Mouse (Mus musculus) splenic B cell, adult 2 months (primary cell): ENCODE results near the gene Rgl1.
A peak's percentile ranks its signal among the peaks of the same experiment; 100 is the strongest.

Experiments used
- DNase-seq: peaks from one replicate; pipeline ENCODE4 v3.0.0-alpha.2; 2011; ENCODE audit warnings: low read depth, low spot score
- H3K27me3 ChIP-seq: 2 replicates; pipeline ENCODE4 v1.6.1; 2012; ENCODE audit warnings: mild to moderate bottlenecking, low read length, moderate library complexity, mixed read lengths; ENCODE audit not compliant: control insufficient read depth, poor library complexity, insufficient read depth, severe bottlenecking
- H3K36me3 ChIP-seq: 2 replicates; pipeline ENCODE4 v1.6.1; 2012; ENCODE audit warnings: mild to moderate bottlenecking, low read length, moderate library complexity, mixed read lengths; ENCODE audit not compliant: control insufficient read depth, poor library complexity, insufficient read depth, severe bottlenecking

The Rgl1 gene

GRCm38 (mm10) chr1:152713924-152714323 is 52.2 kb downstream of the Rgl1 start:
- Histone ChIP-seq H3K36me3 (no peaks in the 10 kb centered on the region), H3K27me3 (no peaks in the 10 kb centered on the region)
- no peak for DNase-seq

- DNase-seq, result no peak
- Histone ChIP-seq H3K36me3 (no peaks in the 10 kb centered on the region), H3K27me3 (no peaks in the 10 kb centered on the region)
Observed at GRCm38 (mm10) chr1:152711037-152711436, 55.1 kb downstream of the Rgl1 start.

GRCm38 (mm10) chr1:152707560-152707959 is 58.6 kb downstream of the Rgl1 start:
- Histone ChIP-seq H3K27me3 (no peaks in the 10 kb centered on the region), H3K36me3 (no peaks in the 10 kb centered on the region)
- DNase-seq, result no peak

GRCm38 (mm10) chr1:152703941-152704340 is 62.2 kb downstream of the Rgl1 start:
- no peak for DNase-seq
- H3K36me3 ChIP-seq, result no peaks in the 10 kb centered on the region
- no peaks in the 10 kb centered on the region for H3K27me3 ChIP-seq

- H3K27me3 ChIP-seq, result no peaks in the 10 kb centered on the region
- no peak for DNase-seq
- H3K36me3 ChIP-seq, result no peaks in the 10 kb centered on the region
Observed at GRCm38 (mm10) chr1:152702920-152703319, 63.2 kb downstream of the Rgl1 start.

GRCm38 (mm10) chr1:152701066-152701465 is 65.1 kb downstream of the Rgl1 start:
- H3K36me3 ChIP-seq, result no peaks in the 10 kb centered on the region
- DNase-seq, result no peak
- no peaks in the 10 kb centered on the region for H3K27me3 ChIP-seq

- Histone ChIP-seq H3K36me3 (no peaks in the 10 kb centered on the region), H3K27me3 (no peaks in the 10 kb centered on the region)
- no peak for DNase-seq
Observed at GRCm38 (mm10) chr1:152697341-152697740, 68.8 kb downstream of the Rgl1 start.

- Histone ChIP-seq H3K27me3 (no peaks in the 10 kb centered on the region), H3K36me3 (no peaks in the 10 kb centered on the region)
- DNase-seq, result peak; percentile 11
Observed at GRCm38 (mm10) chr1:152695491-152695890, 70.7 kb downstream of the Rgl1 start.

- no peak for DNase-seq
- H3K27me3 ChIP-seq, result no peaks in the 10 kb centered on the region
- H3K36me3 ChIP-seq, result no peaks in the 10 kb centered on the region
Observed at GRCm38 (mm10) chr1:152689968-152690367, 76.2 kb downstream of the Rgl1 start.

GRCm38 (mm10) chr1:152687733-152688181 is 78.4 kb downstream of the Rgl1 start:
- no peaks in the 10 kb centered on the region for H3K27me3 ChIP-seq
- DNase-seq, result no peak
- no peaks in the 10 kb centered on the region for H3K36me3 ChIP-seq

- no peak for DNase-seq
- H3K36me3 ChIP-seq, result no peaks in the 10 kb centered on the region
- no peaks in the 10 kb centered on the region for H3K27me3 ChIP-seq
Observed at GRCm38 (mm10) chr1:152687099-152687730, 78.9 kb downstream of the Rgl1 start.

GRCm38 (mm10) chr1:152685531-152685930 is 80.6 kb downstream of the Rgl1 start:
- H3K27me3 ChIP-seq, result no peaks in the 10 kb centered on the region
- DNase-seq, result no peak
- H3K36me3 ChIP-seq, result no peaks in the 10 kb centered on the region

- DNase-seq, result no peak
- Histone ChIP-seq H3K36me3 (no peaks in the 10 kb centered on the region), H3K27me3 (no peaks in the 10 kb centered on the region)
Observed at GRCm38 (mm10) chr1:152682368-152683194, 83.6 kb downstream of the Rgl1 start.

- Histone ChIP-seq H3K27me3 (no peaks in the 10 kb centered on the region), H3K36me3 (no peaks in the 10 kb centered on the region)
- no peak for DNase-seq
Observed at GRCm38 (mm10) chr1:152681676-152682367, 84.3 kb downstream of the Rgl1 start.

- no peak for DNase-seq
- H3K36me3 ChIP-seq, result no peaks in the 10 kb centered on the region
- no peaks in the 10 kb centered on the region for H3K27me3 ChIP-seq
Observed at GRCm38 (mm10) chr1:152681116-152681515, 85.0 kb downstream of the Rgl1 start.
